Comparison of ENCODE assay signal across 8 mouse cellular contexts in genomic region chr15:10469641-10470150, GRCm38 (mm10). TPM values are rescaled to one million over a fixed set of nuclear protein-coding genes. Genes with fewer than 3 reads are reported as not detected.
DNase-seq lines count a peak whose midpoint lies in the region; ATAC-seq and TF ChIP-seq lines count a peak whose summit lies in the region.

No protein-coding gene starts in this region.

- TF ChIP-seq POLR2A in bone marrow macrophage, adult 2 months (IDR thresholded peaks at IDR 0.05; ENCODE audit: borderline replicate concordance, low read depth, low read length), result no peak

- H3ac ChIP-seq in C2C12 (ENCODE audit: control insufficient read depth, insufficient read length, low read depth), result peak overlapping the region; percentile 83

- H3K36me3 ChIP-seq in heart, embryonic 12.5 days, result peaks cover 3% of the 10 kb centered on the region; the same call in 1 of the 2 replicates
- peaks cover 8% of the 10 kb centered on the region for H3K36me3 ChIP-seq in C2C12 (ENCODE audit: control insufficient read depth, insufficient read depth)
- no peaks in the 10 kb centered on the region for H3K36me3 ChIP-seq in heart, postnatal 0 days (replicated peaks; ENCODE audit: control insufficient read depth, insufficient read depth, low read length)
- no peaks in the 10 kb centered on the region for H3K36me3 ChIP-seq in liver, embryonic 11.5 days (ENCODE audit: control insufficient read depth, insufficient read depth, low read length)
- no peaks in the 10 kb centered on the region for H3K36me3 ChIP-seq in neural tube, embryonic 14.5 days (ENCODE audit: control insufficient read depth, insufficient read depth, low read length)

- peak overlapping the region; percentile 79 for H3K27ac ChIP-seq in heart, embryonic 12.5 days (ENCODE audit: poor library complexity, severe bottlenecking)
- H3K27ac ChIP-seq in bone marrow macrophage, adult 2 months (ENCODE audit: insufficient read depth, low read depth, low read length), result peak overlapping the region; percentile 1; the same call in 1 of the 2 replicates
- H3K27ac ChIP-seq in heart, postnatal 0 days (ENCODE audit: low read depth), result peak overlapping the region; percentile 90
- H3K27ac ChIP-seq in liver, embryonic 11.5 days (ENCODE audit: low read depth, low read length), result peak overlapping the region; percentile 77
- peak overlapping the region; percentile 82 for H3K27ac ChIP-seq in neural tube, embryonic 14.5 days (ENCODE audit: low read depth, low read length)

- H3K4me1 ChIP-seq in heart, embryonic 12.5 days (replicated peaks), result peaks cover 13% of the 10 kb centered on the region; the same call in 1 of the 2 replicates
- peaks cover 10% of the 10 kb centered on the region for H3K4me1 ChIP-seq in bone marrow macrophage, adult 2 months (ENCODE audit: control insufficient read depth, insufficient read depth, low read length)
- H3K4me1 ChIP-seq in heart, postnatal 0 days (ENCODE audit: control insufficient read depth, insufficient read depth), result 0 out of 2 replicates have a peak, but pooled peaks cover 3% of the 10 kb centered on the region
- 0 out of 2 replicates have a peak, but pooled peaks cover 2% of the 10 kb centered on the region for H3K4me1 ChIP-seq in liver, embryonic 11.5 days (replicated peaks; ENCODE audit: control insufficient read depth, insufficient read depth, low read length)
- peaks cover 10% of the 10 kb centered on the region for H3K4me1 ChIP-seq in neural tube, embryonic 14.5 days (ENCODE audit: control insufficient read depth, insufficient read depth, low read length)

- no peaks in the 10 kb centered on the region for H3K27me3 ChIP-seq in heart, embryonic 12.5 days (replicated peaks)
- H3K27me3 ChIP-seq in C2C12 (ENCODE audit: control insufficient read depth, insufficient read depth, insufficient read length), result no peaks in the 10 kb centered on the region
- no peaks in the 10 kb centered on the region for H3K27me3 ChIP-seq in heart, postnatal 0 days (ENCODE audit: control insufficient read depth, insufficient read depth, low read length)
- H3K27me3 ChIP-seq in liver, embryonic 11.5 days (replicated peaks; ENCODE audit: control insufficient read depth, insufficient read depth, low read length), result no peaks in the 10 kb centered on the region
- peaks cover 4% of the 10 kb centered on the region; the same call in 1 of the 2 replicates for H3K27me3 ChIP-seq in neural tube, embryonic 14.5 days (ENCODE audit: control insufficient read depth, insufficient read depth, low read length)

- no peaks in the 10 kb centered on the region for H3K9me3 ChIP-seq in heart, embryonic 12.5 days (replicated peaks)
- H3K9me3 ChIP-seq in heart, postnatal 0 days (replicated peaks; ENCODE audit: control insufficient read depth, low read length), result no peaks in the 10 kb centered on the region
- no peaks in the 10 kb centered on the region for H3K9me3 ChIP-seq in liver, embryonic 11.5 days (ENCODE audit: control insufficient read depth, low read length)
- H3K9me3 ChIP-seq in neural tube, embryonic 14.5 days (ENCODE audit: control insufficient read depth, low read length), result no peaks in the 10 kb centered on the region

- peaks cover 40% of the 10 kb centered on the region for H3K79me3 ChIP-seq in C2C12 (ENCODE audit: low read depth)

- ATAC-seq in heart, embryonic 12.5 days (ENCODE audit: insufficient number of reproducible peaks, low FRiP score), result no peak
- ATAC-seq in heart, postnatal 0 days (ENCODE audit: insufficient read depth, low read depth), result no peak
- 0 out of 2 replicates have a peak, but pooled peaks have one; percentile 5 for ATAC-seq in liver, embryonic 11.5 days (replicated peaks; ENCODE audit: low FRiP score)
- peak; percentile 10 for ATAC-seq in neural tube, embryonic 14.5 days (ENCODE audit: low read depth)

- peak overlapping the region; percentile 88 for H3K4me2 ChIP-seq in heart, embryonic 12.5 days
- peak overlapping the region; percentile 99 for H3K4me2 ChIP-seq in heart, postnatal 0 days (ENCODE audit: low read depth, low read length)
- H3K4me2 ChIP-seq in liver, embryonic 11.5 days, result peak overlapping the region; percentile 91
- peak overlapping the region; percentile 86 for H3K4me2 ChIP-seq in neural tube, embryonic 14.5 days (ENCODE audit: low read depth, low read length)

- H3K4me3 ChIP-seq in heart, embryonic 12.5 days, result peak overlapping the region; percentile 80
- peak overlapping the region; percentile 84 for H3K4me3 ChIP-seq in C2C12 (ENCODE audit: insufficient read depth, poor library complexity, severe bottlenecking)
- H3K4me3 ChIP-seq in bone marrow macrophage, adult 2 months (ENCODE audit: insufficient read depth, low read length), result peak overlapping the region; percentile 62
- peak overlapping the region; percentile 96 for H3K4me3 ChIP-seq in heart, postnatal 0 days (ENCODE audit: low read depth, low read length)
- peak overlapping the region; percentile 90 for H3K4me3 ChIP-seq in liver, embryonic 11.5 days (ENCODE audit: low read depth, low read length)
- H3K4me3 ChIP-seq in neural tube, embryonic 14.5 days (ENCODE audit: low read depth, low read length), result peak overlapping the region; percentile 91

- no peak for TF ChIP-seq EP300 in heart, postnatal 0 days (IDR thresholded peaks at IDR 0.05; ENCODE audit: low read depth)

- WGBS in heart, embryonic 12.5 days, result under 1% methylated on average over 40 of the region's 40 CpGs
- 1% methylated on average over 39 of the region's 40 CpGs for WGBS in heart, postnatal 0 days
- 1% methylated on average over 40 of the region's 40 CpGs for WGBS in liver, embryonic 11.5 days
- under 1% methylated on average over 38 of the region's 40 CpGs for WGBS in neural tube, embryonic 14.5 days

- no peak for TF ChIP-seq CTCF in C2C12 (IDR thresholded peaks at IDR 0.05; ENCODE audit: control insufficient read depth, insufficient read depth, insufficient read length)
- TF ChIP-seq CTCF in bone marrow macrophage, adult 2 months (IDR thresholded peaks at IDR 0.05; ENCODE audit: low read depth, low read length), result no peak
- TF ChIP-seq CTCF in heart, postnatal 0 days (IDR thresholded peaks at IDR 0.05; ENCODE audit: low read depth), result no peak

- intact Hi-C loops in heart, postnatal 10 days (cut with DNase I), result loop anchor here (2.0 to 10.0 kb wide), 3 partner anchors 15 to 1707 kb away; partner anchors contain the start of gene Brix1

- DNase-seq in heart, postnatal 10 days, result no peak
- DNase-seq in heart, postnatal 0 days (ENCODE audit: low spot score), result no peak
- peak; percentile 55 for DNase-seq in liver, embryonic 11.5 days (ENCODE audit: low spot score)
- DNase-seq in yolk sac, embryonic 10.5 days (ENCODE audit: low spot score), result no peak

- H3K9ac ChIP-seq in heart, embryonic 12.5 days, result peak overlapping the region; percentile 87
- H3K9ac ChIP-seq in heart, postnatal 0 days (replicated peaks; ENCODE audit: low read depth, low read length), result peak overlapping the region; percentile 87
- H3K9ac ChIP-seq in liver, embryonic 11.5 days (ENCODE audit: low read depth, low read length), result peak overlapping the region; percentile 85
- H3K9ac ChIP-seq in neural tube, embryonic 14.5 days (replicated peaks; ENCODE audit: low read depth, low read length), result peak overlapping the region; percentile 88

- peaks cover 53% of the 10 kb centered on the region for H3K79me2 ChIP-seq in C2C12 (ENCODE audit: control insufficient read depth, insufficient read depth)

TF ChIP-seq in C2C12, 6 proteins besides CTCF, POLR2A, EP300 and RAD21:
- TF ChIP-seq FOSL1 (IDR thresholded peaks at IDR 0.05; ENCODE audit: insufficient read depth, low read length, poor library complexity, severe bottlenecking), result no peak
- TF ChIP-seq MYOG (IDR thresholded peaks at IDR 0.05; ENCODE audit: control insufficient read depth, extremely low read depth, insufficient read length), result no peak
- TF ChIP-seq CEBPB (IDR thresholded peaks at IDR 0.05; ENCODE audit: low read depth), result no peak
- TF ChIP-seq MYOD1 (IDR thresholded peaks at IDR 0.05; ENCODE audit: control insufficient read depth, insufficient read length, low read depth), result no peak
TF ChIP-seq in C2C12: peak in this region for 0.

RNA-seq across cellular contexts. Expression of gene Dnajc21, which starts 0.6 kb away (rescaled TPM):
- 13.0 and 13.2 TPM in 2 replicates for polyA plus RNA-seq in heart, embryonic 12.5 days (2016; fragmentation: Nextera tagmentation; extraction: Ambion mirVana)
- total RNA-seq in heart, postnatal 10 days (2021), result 10 to 100 TPM; 18.7 to 21.6 TPM
- 11.1 TPM for polyA plus RNA-seq in C2C12 (2012; fragmentation: generic; extraction: Trizol)
- polyA plus RNA-seq in bone marrow macrophage, adult 2 months (2012; ENCODE audit: insufficient read depth, insufficient read length, missing spikeins), result 16.4 and 17.6 TPM in 2 replicates
- total RNA-seq in heart, postnatal 0 days (2014; rRNA removed; ENCODE audit: low replicate concordance), result 2.3 and 9.2 TPM in 2 replicates
- 7.7 and 9.0 TPM in 2 replicates for polyA plus RNA-seq in heart, postnatal 0 days (2015; fragmentation: Nextera tagmentation; extraction: Ambion mirVana)
- polyA plus RNA-seq in liver, embryonic 11.5 days (2014; fragmentation: Nextera tagmentation; extraction: Ambion mirVana), result 17.4 and 17.8 TPM in 2 replicates
- polyA plus RNA-seq in neural tube, embryonic 14.5 days (2014; fragmentation: Nextera tagmentation; extraction: Ambion mirVana), result 14.3 and 14.4 TPM in 2 replicates

RNA-seq across cellular contexts. Expression of gene Brix1, which starts 16.1 kb away (rescaled TPM):
- 79.7 and 85.8 TPM in 2 replicates for polyA plus RNA-seq in heart, embryonic 12.5 days (2016; fragmentation: Nextera tagmentation; extraction: Ambion mirVana)
- 10 to 100 TPM; 23.3 to 25.3 TPM for total RNA-seq in heart, postnatal 10 days (2021)
- polyA plus RNA-seq in C2C12 (2012; fragmentation: generic; extraction: Trizol), result 24.7 TPM
- 31.2 and 36.0 TPM in 2 replicates for polyA plus RNA-seq in bone marrow macrophage, adult 2 months (2012; ENCODE audit: insufficient read depth, insufficient read length, missing spikeins)
- 5.6 and 7.5 TPM in 2 replicates for total RNA-seq in heart, postnatal 0 days (2014; rRNA removed; ENCODE audit: low replicate concordance)
- polyA plus RNA-seq in heart, postnatal 0 days (2015; fragmentation: Nextera tagmentation; extraction: Ambion mirVana), result 53.5 and 56.8 TPM in 2 replicates
- 168 and 179 TPM in 2 replicates for polyA plus RNA-seq in liver, embryonic 11.5 days (2014; fragmentation: Nextera tagmentation; extraction: Ambion mirVana)
- polyA plus RNA-seq in neural tube, embryonic 14.5 days (2014; fragmentation: Nextera tagmentation; extraction: Ambion mirVana), result 56.5 and 68.1 TPM in 2 replicates

RNA-seq across cellular contexts. Expression of gene Rad1, which starts 16.1 kb away (rescaled TPM):
- polyA plus RNA-seq in heart, embryonic 12.5 days (2016; fragmentation: Nextera tagmentation; extraction: Ambion mirVana), result 21.0 and 23.2 TPM in 2 replicates
- 1 to 10 TPM; 6.6 to 8.9 TPM for total RNA-seq in heart, postnatal 10 days (2021)
- 24.7 TPM for polyA plus RNA-seq in C2C12 (2012; fragmentation: generic; extraction: Trizol)
- polyA plus RNA-seq in bone marrow macrophage, adult 2 months (2012; ENCODE audit: insufficient read depth, insufficient read length, missing spikeins), result 10.7 and 15.4 TPM in 2 replicates
- 6.0 and 10.9 TPM in 2 replicates for total RNA-seq in heart, postnatal 0 days (2014; rRNA removed; ENCODE audit: low replicate concordance)
- polyA plus RNA-seq in heart, postnatal 0 days (2015; fragmentation: Nextera tagmentation; extraction: Ambion mirVana), result 13.3 and 13.8 TPM in 2 replicates
- polyA plus RNA-seq in liver, embryonic 11.5 days (2014; fragmentation: Nextera tagmentation; extraction: Ambion mirVana), result 42.4 and 43.2 TPM in 2 replicates
- 19.7 and 21.5 TPM in 2 replicates for polyA plus RNA-seq in neural tube, embryonic 14.5 days (2014; fragmentation: Nextera tagmentation; extraction: Ambion mirVana)

Comparison
In these comparisons a context has a peak if more than half of its experiments do, and no peak if none do; other contexts are left out.
1. ATAC-seq: peak in liver, embryonic 11.5 days (single experiment) and neural tube, embryonic 14.5 days (single experiment); none in heart, embryonic 12.5 days (single experiment) and heart, postnatal 0 days (single experiment).
2. H3K27ac ChIP-seq: peak in every context shown above with its lines; median percentile 90 in heart, postnatal 0 days; 82 in neural tube, embryonic 14.5 days; 79 in heart, embryonic 12.5 days; 77 in liver, embryonic 11.5 days; 1 in bone marrow macrophage, adult 2 months.
3. Peak in every context shown above with its lines, with median percentiles within 50 percentile points of each other: H3K4me2 ChIP-seq, H3K4me3 ChIP-seq and H3K9ac ChIP-seq.